ENCODE assay signal across 8 mouse cellular contexts in genomic region chr3:138142052-138142732, GRCm38 (mm10). TPM values are rescaled to one million over a fixed set of nuclear protein-coding genes. Genes with fewer than 3 reads are reported as not detected.
DNase-seq lines count a peak whose midpoint lies in the region; ATAC-seq and TF ChIP-seq lines count a peak whose summit lies in the region.

No protein-coding gene starts in this region.

- peak overlapping the region; percentile 27; the same call in 1 of the 2 replicates for H3K4me3 ChIP-seq in testis, adult 2 months (ENCODE audit: control insufficient read depth, low read depth, low read length)
- peak overlapping the region; percentile 15; the same call in 1 of the 2 replicates for H3K4me3 ChIP-seq in embryonic facial prominence, embryonic 12.5 days
- no peak overlapping the region for H3K4me3 ChIP-seq in midbrain, embryonic 11.5 days (ENCODE audit: low read depth, low read length)

- peaks cover 2% of the 10 kb centered on the region; the same call in 1 of the 2 replicates for H3K4me1 ChIP-seq in testis, adult 2 months (ENCODE audit: control insufficient read depth, insufficient read depth, low read length)
- no peaks in the 10 kb centered on the region for H3K4me1 ChIP-seq in embryonic facial prominence, embryonic 12.5 days
- H3K4me1 ChIP-seq in midbrain, embryonic 11.5 days (ENCODE audit: control insufficient read depth, insufficient read depth, low read length): no peaks in the 10 kb centered on the region

- TF ChIP-seq CTCF in testis, adult 2 months (IDR thresholded peaks at IDR 0.05; ENCODE audit: control insufficient read depth, insufficient read depth, insufficient replicate concordance, low read depth, low read length): no peak

- WGBS in embryonic facial prominence, embryonic 12.5 days: 31% methylated on average over 4 of the region's 4 CpGs
- WGBS in midbrain, embryonic 11.5 days: 70% methylated on average over 4 of the region's 4 CpGs

- ATAC-seq in embryonic facial prominence, embryonic 12.5 days (ENCODE audit: insufficient number of reproducible peaks, insufficient read depth, low FRiP score, low TSS enrichment): no peak
- no peak for ATAC-seq in midbrain, embryonic 11.5 days (ENCODE audit: low FRiP score)

- no peaks in the 10 kb centered on the region for H3K9me3 ChIP-seq in embryonic facial prominence, embryonic 12.5 days
- no peaks in the 10 kb centered on the region for H3K9me3 ChIP-seq in midbrain, embryonic 11.5 days (ENCODE audit: control insufficient read depth, low read length)

- 0 out of 2 replicates have a peak overlapping the region, but pooled peaks have one; percentile 49 for H3K27ac ChIP-seq in testis, adult 2 months (ENCODE audit: control insufficient read depth, insufficient read depth, low read depth, low read length)
- H3K27ac ChIP-seq in embryonic facial prominence, embryonic 12.5 days: 0 out of 2 replicates have a peak overlapping the region, but pooled peaks have one; percentile 30
- H3K27ac ChIP-seq in midbrain, embryonic 11.5 days (ENCODE audit: low read depth, low read length): no peak overlapping the region

- intact Hi-C loops in heart, postnatal 10 days (cut with DNase I): loop anchor here (2.0 kb wide), 1 partner anchor 23 kb away; no protein-coding TSS in a partner anchor
- intact Hi-C loops in left cerebral cortex, postnatal 4 days (cut with DNase I): loop anchor here (5.0 kb wide), 3 partner anchors 150 to 275 kb away; partner anchors contain the start of gene Dnajb14

- H3K9ac ChIP-seq in embryonic facial prominence, embryonic 12.5 days: no peak overlapping the region
- H3K9ac ChIP-seq in midbrain, embryonic 11.5 days (ENCODE audit: low read length): no peak overlapping the region

- peak overlapping the region; percentile 40 for H3K4me2 ChIP-seq in embryonic facial prominence, embryonic 12.5 days (replicated peaks)
- peak overlapping the region; percentile 44 for H3K4me2 ChIP-seq in midbrain, embryonic 11.5 days

- no peaks in the 10 kb centered on the region for H3K27me3 ChIP-seq in testis, adult 2 months (ENCODE audit: control insufficient read depth, insufficient read depth, low read length)
- H3K27me3 ChIP-seq in embryonic facial prominence, embryonic 12.5 days: no peaks in the 10 kb centered on the region
- no peaks in the 10 kb centered on the region for H3K27me3 ChIP-seq in midbrain, embryonic 11.5 days (ENCODE audit: control insufficient read depth, insufficient read depth, low read length)

- no peaks in the 10 kb centered on the region for H3K36me3 ChIP-seq in testis, adult 2 months (ENCODE audit: control insufficient read depth, insufficient read depth, low read length)
- H3K36me3 ChIP-seq in embryonic facial prominence, embryonic 12.5 days: no peaks in the 10 kb centered on the region
- H3K36me3 ChIP-seq in midbrain, embryonic 11.5 days (ENCODE audit: control insufficient read depth, insufficient read depth, low read length): no peaks in the 10 kb centered on the region

- no peak for DNase-seq in testis, postnatal 14 days (ENCODE audit: low spot score)
- DNase-seq in heart, postnatal 10 days: peak; percentile 48 to 58
- DNase-seq in midbrain, embryonic 11.5 days (ENCODE audit: low spot score, missing footprints): peak; percentile 86
- no peak for DNase-seq in left cerebral cortex, postnatal 4 days
- no peak for DNase-seq in left cerebral cortex, adult 9 months (ENCODE audit: low spot score in 2 of 2)
- DNase-seq in natural killer cell, adult 2 months (ENCODE audit: low spot score in 2 of 2): no peak

- TF ChIP-seq POLR2A in testis, adult 2 months (IDR thresholded peaks at IDR 0.05; ENCODE audit: control insufficient read depth, low read depth, low read length): no peak

RNA-seq across cellular contexts. Expression of gene Trmt10a, which starts 1.1 kb away (rescaled TPM):
- polyA plus RNA-seq in testis, adult 2 months (2012; rRNA removed): 36.2 and 37.1 TPM in 2 replicates
- polyA plus RNA-seq in embryonic facial prominence, embryonic 12.5 days (2016; fragmentation: Nextera tagmentation; extraction: Ambion mirVana): 14.0 and 15.2 TPM in 2 replicates
- 1 to 10 TPM; 3.2 to 4.3 TPM for total RNA-seq in heart, postnatal 10 days (2021)
- 14.9 and 19.5 TPM in 2 replicates for polyA plus RNA-seq in midbrain, embryonic 11.5 days (2014; fragmentation: Nextera tagmentation; extraction: Ambion mirVana)
- 1 to 10 TPM; 4.4 to 5.5 TPM for total RNA-seq in left cerebral cortex, postnatal 4 days (2021)

RNA-seq across cellular contexts. Expression of gene Mttp, which starts 2.6 kb away (rescaled TPM):
- polyA plus RNA-seq in testis, adult 2 months (2012; rRNA removed): 8.2 and 10.9 TPM in 2 replicates
- 9.7 and 10.2 TPM in 2 replicates for polyA plus RNA-seq in embryonic facial prominence, embryonic 12.5 days (2016; fragmentation: Nextera tagmentation; extraction: Ambion mirVana)
- 1 to 10 TPM; 8.4 to 9.0 TPM for total RNA-seq in heart, postnatal 10 days (2021)
- 10.0 and 10.7 TPM in 2 replicates for polyA plus RNA-seq in midbrain, embryonic 11.5 days (2014; fragmentation: Nextera tagmentation; extraction: Ambion mirVana)
- 1 to 10 TPM; 4.4 to 5.0 TPM for total RNA-seq in left cerebral cortex, postnatal 4 days (2021)

RNA-seq across cellular contexts. Expression of gene 4930579F01Rik, which starts 51.4 kb away (rescaled TPM):
- 93.6 and 96.6 TPM in 2 replicates for polyA plus RNA-seq in testis, adult 2 months (2012; rRNA removed)
- 0.10 and 0.29 TPM in 2 replicates for polyA plus RNA-seq in embryonic facial prominence, embryonic 12.5 days (2016; fragmentation: Nextera tagmentation; extraction: Ambion mirVana)
- total RNA-seq in heart, postnatal 10 days (2021): not detected
- polyA plus RNA-seq in midbrain, embryonic 11.5 days (2014; fragmentation: Nextera tagmentation; extraction: Ambion mirVana): not detected in 2 replicates
- not detected for total RNA-seq in left cerebral cortex, postnatal 4 days (2021)

Comparison
In these comparisons a context has a peak if more than half of its experiments do, and no peak if none do; other contexts are left out.
1. DNase-seq: peak in heart, postnatal 10 days (2 of 2) and midbrain, embryonic 11.5 days (single experiment); none in testis, postnatal 14 days (single experiment), left cerebral cortex, postnatal 4 days (single experiment), left cerebral cortex, adult 9 months (0 of 2) and natural killer cell, adult 2 months (0 of 2).
2. RNA of gene 4930579F01Rik, which starts 51.4 kb away (polyA plus RNA-seq): 93.6 to 96.6 TPM in testis, adult 2 months; 0.10 to 0.29 TPM in embryonic facial prominence, embryonic 12.5 days and not detected in midbrain, embryonic 11.5 days; every median in the first group is over 10 times any median in the second.